Mouse (Mus musculus) forebrain, embryonic 12.5 days (tissue): ENCODE results near the gene Guk1. TPM values are rescaled to one million over a fixed set of nuclear protein-coding genes. Genes with fewer than 3 reads are reported as not detected.

ENCODE experiments used
- polyA plus RNA-seq: library from polyadenylated mRNA; unstranded; fragments of >200 nt; fragmentation: Nextera tagmentation; extraction: Ambion mirVana; gene quantifications from 2 replicates; pipeline ENCODE4 v1.2.1, GENCODE M21; 2016

Gene Guk1
- polyA plus RNA-seq, 1 experiment from 2014 or later, result 95.5 TPM

Other genes starting within 250 kb of the Guk1 start
- gene Hist3h2ba, start 243.3 kb downstream of the Guk1 start, polyA plus RNA-seq, result 185 and 187 TPM in 2 replicates
- gene Hist3h2a, start 237.5 kb downstream of the Guk1 start, polyA plus RNA-seq, result 91.9 and 92.9 TPM in 2 replicates
- gene Trim17, start 237.5 kb downstream of the Guk1 start, polyA plus RNA-seq, result 0.89 and 1.0 TPM in 2 replicates
- gene Trim11, start 214.1 kb downstream of the Guk1 start, polyA plus RNA-seq, result 19.2 and 20.9 TPM in 2 replicates
- gene Obscn, start 55.8 kb downstream of the Guk1 start, polyA plus RNA-seq, result not detected in 2 replicates
- 5.9 and 6.6 TPM in 2 replicates for gene Iba57, start 28.5 kb downstream of the Guk1 start, polyA plus RNA-seq
- gene Gjc2, start 9.0 kb downstream of the Guk1 start, polyA plus RNA-seq, result 0.09 and 0.26 TPM in 2 replicates
- 88.9 and 93.6 TPM in 2 replicates for gene Mrpl55, start 10.3 kb upstream of the Guk1 start, polyA plus RNA-seq
- 36.2 and 38.4 TPM in 2 replicates for gene 2310033P09Rik, start 16.1 kb upstream of the Guk1 start, polyA plus RNA-seq
- gene Arf1, start 36.1 kb upstream of the Guk1 start, polyA plus RNA-seq, result 539 and 565 TPM in 2 replicates
- gene Wnt3a, start 98.5 kb upstream of the Guk1 start, polyA plus RNA-seq, result 4.9 and 6.8 TPM in 2 replicates
- gene Wnt9a, start 114.7 kb upstream of the Guk1 start, polyA plus RNA-seq, result 4.9 and 5.3 TPM in 2 replicates
- not detected in 2 replicates for gene Prss38, start 183.4 kb upstream of the Guk1 start, polyA plus RNA-seq